Mouse (Mus musculus): Measurements from ENCODE around the gene Gm2696.

GRCm38 (mm10) chr10:77864762-77865143 is 50.3 kb downstream of the Gm2696 start:
- TF ChIP-seq CTCF (IDR thresholded peaks at IDR 0.05; ENCODE audit: low read depth) (no peak), EP300 (optimal IDR thresholded peaks at IDR 0.05) (no peak)

All from stomach, postnatal 0 days (tissue).